Mouse (Mus musculus) spleen, adult 2 months (tissue): ENCODE data around the gene Tbx15. TPM values are rescaled to one million over a fixed set of nuclear protein-coding genes. Genes with fewer than 3 reads are reported as not detected.

Experiments
- DNase-seq, 2 experiments: peaks; one replicate each; pipeline versions ENCODE4 v3.0.0 to v3.0.0-alpha.2; 2012 to 2021; ENCODE audit warnings: low spot score in 2 of 2, low read depth in 1 of 2
- H3K27ac ChIP-seq: fragments of 200-500 bp; 2 replicates; pipeline ENCODE4 v1.5.1; 2012; ENCODE audit warnings: low read length, inconsistent platforms; ENCODE audit not compliant: insufficient read depth
- H3K27me3 ChIP-seq: fragments of 200-500 bp; 2 replicates; pipeline ENCODE4 v1.6.1; 2012; ENCODE audit warnings: mild to moderate bottlenecking, moderate library complexity, low read length, inconsistent platforms; ENCODE audit not compliant: control insufficient read depth, insufficient read depth
- H3K36me3 ChIP-seq: fragments of 200-500 bp; 2 replicates; pipeline ENCODE4 v1.6.1; 2012; ENCODE audit warnings: mild to moderate bottlenecking, low read length, inconsistent platforms; ENCODE audit not compliant: control insufficient read depth, insufficient read depth
- H3K4me1 ChIP-seq: fragments of 200-500 bp; 2 replicates; pipeline ENCODE4 v1.6.1; 2011; ENCODE audit warnings: inconsistent platforms; ENCODE audit not compliant: control insufficient read depth, insufficient read depth, insufficient read length
- H3K4me3 ChIP-seq: fragments of 200-500 bp; 2 replicates; pipeline ENCODE4 v1.5.1; 2011; ENCODE audit warnings: mild to moderate bottlenecking, inconsistent platforms; ENCODE audit not compliant: insufficient read depth, insufficient read length; ENCODE audit errors: extremely low read depth
- CTCF ChIP-seq: fragments of 200-500 bp; IDR thresholded peaks from 2 replicates; pipeline ENCODE4 v1.5.1; 2011; ENCODE audit warnings: mild to moderate bottlenecking, inconsistent platforms; ENCODE audit not compliant: insufficient read depth, insufficient read length, insufficient replicate concordance; ENCODE audit errors: extremely low read depth
- POLR2A ChIP-seq: fragments of 200-500 bp; IDR thresholded peaks from 2 replicates; pipeline ENCODE4 v1.6.1; 2011; ENCODE audit warnings: low read depth, low read length, inconsistent platforms
- WGBS: fragments of 180-500 bp; shearing (Covaris S2); methylation state at CpG from one replicate; pipeline ENCODE4 v1.1.7; 2018; 5-methylcytosine and 5-hydroxymethylcytosine counted together
- polyA plus RNA-seq: library from polyadenylated mRNA; depleted of rRNA; stranded (reverse); fragments of >200 nt; gene quantifications from 2 replicates; pipeline ENCODE4 v1.2.3, GENCODE M21; 2012; rRNA removed

Gene Tbx15
- polyA plus RNA-seq, 1 experiment: not detected

GRCm38 (mm10) chr3:99379616-99380250 lies 139.6 kb downstream of the Tbx15 start:
- WGBS: 78% methylated on average over 2 of the region's 2 CpGs
- Histone ChIP-seq H3K4me1 (no peaks in the 10 kb centered on the region), H3K27ac (no peak overlapping the region), H3K27me3 (no peaks in the 10 kb centered on the region), H3K36me3 (no peaks in the 10 kb centered on the region), H3K4me3 (no peak overlapping the region)
- no peak for DNase-seq
- TF ChIP-seq CTCF (no peak), POLR2A (no peak)

DNA sequence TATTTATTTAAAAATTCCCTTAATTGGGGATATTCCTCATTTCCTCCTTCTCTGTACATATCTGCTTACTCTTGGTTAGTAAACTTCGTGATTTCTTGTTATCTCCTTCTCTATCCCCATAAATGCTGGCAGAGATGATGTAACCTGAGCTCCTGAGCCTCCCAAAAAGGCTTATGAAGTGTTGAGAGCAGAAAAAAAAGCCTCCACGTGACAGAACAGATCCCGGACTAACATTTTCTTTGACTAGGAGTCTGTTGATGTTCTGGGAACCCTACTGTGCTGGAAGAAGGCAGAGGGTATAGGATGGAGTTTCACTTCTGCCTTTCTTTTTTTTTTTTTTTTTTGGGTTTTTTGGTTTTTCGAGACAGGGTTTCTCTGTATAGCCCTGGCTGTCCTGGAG lies 146.9 kb downstream of the Tbx15 start:
- Histone ChIP-seq H3K4me3 (no peak overlapping the region), H3K27me3 (no peaks in the 10 kb centered on the region), H3K27ac (no peak overlapping the region), H3K4me1 (no peaks in the 10 kb centered on the region), H3K36me3 (no peaks in the 10 kb centered on the region)
- TF ChIP-seq POLR2A: no peak
- TF ChIP-seq CTCF: no peak
- DNase-seq: no peak
- 55% methylated on average over 4 of the region's 4 CpGs for WGBS

Other genes with a start within 250 kb of the Tbx15 start
- 2.2 and 2.9 TPM in 2 replicates for gene Wars2, start 99.3 kb upstream of the Tbx15 start, polyA plus RNA-seq